Mouse (Mus musculus) heart, embryonic 16.5 days (tissue): ENCODE measurements around the gene Pck1. TPM values are rescaled to one million over a fixed set of nuclear protein-coding genes. Genes with fewer than 3 reads are reported as not detected.

Source experiments
- ATAC-seq: fragments of 200-750 bp; cut with Nextera tagmentation; replicated peaks from 2 replicates; pipeline ENCODE4 v1.8.0; 2017; ENCODE audit warnings: moderate number of reproducible peaks; ENCODE audit not compliant: insufficient read depth, low FRiP score; ENCODE audit errors: extremely low read depth
- H3K27ac ChIP-seq: fragments of 300-500 bp; sonication (generic); 2 replicates; pipeline ENCODE4 v1.5.1; 2014; ENCODE audit warnings: mild to moderate bottlenecking, low read length, control low read depth, moderate library complexity
- H3K27me3 ChIP-seq: fragments of 300-500 bp; sonication (generic); 2 replicates; pipeline ENCODE4 v1.6.1; 2014; ENCODE audit warnings: low read length, mixed read lengths; ENCODE audit not compliant: control insufficient read depth, insufficient read depth
- H3K36me3 ChIP-seq: fragments of 300-500 bp; sonication (generic); 2 replicates; pipeline ENCODE4 v1.6.1; 2014; ENCODE audit not compliant: control insufficient read depth, insufficient read depth
- H3K4me1 ChIP-seq: fragments of 300-500 bp; sonication (generic); 2 replicates; pipeline ENCODE4 v1.6.1; 2014; ENCODE audit warnings: low read length, mixed read lengths; ENCODE audit not compliant: control insufficient read depth, insufficient read depth
- H3K4me2 ChIP-seq: fragments of 300-500 bp; sonication (generic); 2 replicates; pipeline ENCODE4 v1.6.1; 2014; ENCODE audit warnings: low read depth, mild to moderate bottlenecking, control low read depth, low read length
- H3K4me3 ChIP-seq: fragments of 300-500 bp; sonication (generic); 2 replicates; pipeline ENCODE4 v1.5.1; 2014; ENCODE audit warnings: mild to moderate bottlenecking, control low read depth, low read length
- H3K9ac ChIP-seq: fragments of 300-500 bp; sonication (generic); 2 replicates; pipeline ENCODE4 v1.6.1; 2014; ENCODE audit warnings: low read length, control low read depth
- H3K9me3 ChIP-seq: fragments of 300-500 bp; sonication (generic); replicated peaks from 2 replicates; pipeline ENCODE4 v1.6.1; 2016; ENCODE audit warnings: low read length; ENCODE audit not compliant: control insufficient read depth
- WGBS: fragments of 180-500 bp; shearing (Covaris S2); extraction: QIAGEN DNeasy Blood & Tissue Kit; methylation state at CpG from one replicate; pipeline ENCODE4 v1.1.7; 2014; 5-methylcytosine and 5-hydroxymethylcytosine counted together
- polyA plus RNA-seq: library from polyadenylated mRNA; unstranded; fragments of >200 nt; fragmentation: Nextera tagmentation; extraction: Ambion mirVana; gene quantifications from 2 replicates; pipeline ENCODE4 v1.2.1, GENCODE M21; 2015

The Pck1 gene
- polyA plus RNA-seq, 1 experiment from 2014 or later: 0.13 TPM

DNA sequence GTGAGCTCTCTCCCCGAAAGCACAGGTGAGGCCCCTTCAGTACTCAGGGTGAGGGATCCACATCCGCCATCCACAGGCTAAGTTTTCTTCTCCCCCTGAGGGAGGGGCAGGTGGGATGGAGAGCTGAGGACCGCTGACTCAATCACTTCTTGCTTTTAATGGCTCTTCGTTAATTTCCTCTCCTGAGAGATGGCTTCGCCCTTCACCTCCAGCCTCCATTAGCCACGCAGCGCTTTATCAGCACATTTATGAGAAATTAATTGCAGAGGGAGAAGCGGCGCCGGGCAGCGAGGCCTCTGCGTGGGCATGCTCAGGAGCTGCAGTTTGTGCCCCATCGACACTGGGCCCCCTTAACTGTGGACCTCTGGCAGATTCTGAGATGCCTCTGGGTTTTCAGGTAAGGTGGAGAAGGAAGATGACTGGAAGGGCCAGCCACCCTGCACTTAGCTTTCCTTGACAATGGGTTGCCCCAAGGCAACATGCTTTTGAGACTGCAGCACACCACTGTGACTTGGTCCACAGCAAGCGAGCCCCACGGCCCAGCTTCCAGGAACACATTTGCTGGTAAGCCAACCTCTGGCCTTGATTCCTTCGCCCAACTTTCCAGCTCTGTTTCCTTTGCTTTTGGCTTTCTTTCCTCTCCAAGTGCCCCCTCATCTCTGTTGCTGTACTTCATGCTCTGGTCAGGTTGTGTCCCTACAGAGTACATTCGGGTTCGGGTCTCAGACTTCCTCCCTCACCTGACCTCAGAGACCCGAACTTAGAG is 50.3 kb downstream of the Pck1 start:
- Histone ChIP-seq H3K4me2 (no peak overlapping the region), H3K27me3 (no peaks in the 10 kb centered on the region), H3K36me3 (no peaks in the 10 kb centered on the region), H3K9me3 (peaks cover 5% of the 10 kb centered on the region), H3K27ac (no peak overlapping the region), H3K4me3 (no peak overlapping the region), H3K9ac (no peak overlapping the region), H3K4me1 (no peaks in the 10 kb centered on the region)
- ATAC-seq: no peak
- 82% methylated on average over 19 of the region's 19 CpGs for WGBS

DNA sequence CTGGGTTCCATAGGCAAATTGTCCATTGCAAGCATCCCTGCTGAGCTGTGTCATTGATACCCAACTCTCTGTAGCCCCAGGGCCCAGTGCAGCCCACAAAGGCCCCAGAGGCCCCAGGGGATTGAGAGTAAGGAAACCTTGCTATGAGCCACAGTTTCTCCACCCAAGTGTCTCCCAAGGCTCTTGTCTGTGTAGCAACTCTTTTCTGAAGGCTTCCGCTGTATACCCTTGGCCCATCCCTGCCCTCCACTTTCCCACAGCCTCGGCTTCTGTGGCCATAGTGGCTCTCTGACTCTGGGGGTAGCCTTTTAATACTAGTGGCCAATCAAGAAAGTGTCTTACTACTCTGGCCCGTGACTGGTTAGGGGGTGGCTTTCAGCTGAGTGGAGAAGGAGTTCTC is 50.9 kb downstream of the Pck1 start:
- ATAC-seq: no peak
- Histone ChIP-seq H3K27ac (no peak overlapping the region), H3K4me1 (no peaks in the 10 kb centered on the region), H3K4me3 (no peak overlapping the region), H3K27me3 (no peaks in the 10 kb centered on the region), H3K9ac (no peak overlapping the region), H3K36me3 (no peaks in the 10 kb centered on the region), H3K4me2 (no peak overlapping the region), H3K9me3 (peaks cover 5% of the 10 kb centered on the region)
- 85% methylated on average over 3 of the region's 3 CpGs for WGBS

DNA sequence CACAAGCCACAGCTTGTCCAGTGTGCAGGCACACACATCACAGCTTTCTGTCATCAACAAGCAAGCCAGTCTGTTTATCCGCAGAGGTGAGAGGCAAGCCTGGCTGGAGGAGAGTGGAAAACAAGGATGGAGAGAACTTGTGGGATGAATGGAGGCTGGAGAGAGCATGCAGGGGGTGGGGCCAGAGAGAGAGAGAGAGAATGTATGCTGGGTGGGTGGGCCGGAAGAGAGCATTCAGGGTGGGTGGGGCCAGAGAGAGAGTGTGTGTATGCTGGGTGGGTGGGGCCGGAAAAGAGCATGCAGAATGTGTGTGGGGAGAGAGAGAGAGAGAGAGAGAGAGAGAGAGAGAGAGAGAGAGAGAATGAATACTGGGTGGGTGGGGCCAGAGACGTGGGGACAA is 51.8 kb downstream of the Pck1 start:
- 63% methylated on average over 4 of the region's 4 CpGs for WGBS
- Histone ChIP-seq H3K27ac (no peak overlapping the region), H3K9ac (no peak overlapping the region), H3K4me2 (no peak overlapping the region), H3K4me1 (no peaks in the 10 kb centered on the region), H3K4me3 (no peak overlapping the region), H3K9me3 (peaks cover 5% of the 10 kb centered on the region), H3K27me3 (no peaks in the 10 kb centered on the region), H3K36me3 (no peaks in the 10 kb centered on the region)
- ATAC-seq: no peak

DNA sequence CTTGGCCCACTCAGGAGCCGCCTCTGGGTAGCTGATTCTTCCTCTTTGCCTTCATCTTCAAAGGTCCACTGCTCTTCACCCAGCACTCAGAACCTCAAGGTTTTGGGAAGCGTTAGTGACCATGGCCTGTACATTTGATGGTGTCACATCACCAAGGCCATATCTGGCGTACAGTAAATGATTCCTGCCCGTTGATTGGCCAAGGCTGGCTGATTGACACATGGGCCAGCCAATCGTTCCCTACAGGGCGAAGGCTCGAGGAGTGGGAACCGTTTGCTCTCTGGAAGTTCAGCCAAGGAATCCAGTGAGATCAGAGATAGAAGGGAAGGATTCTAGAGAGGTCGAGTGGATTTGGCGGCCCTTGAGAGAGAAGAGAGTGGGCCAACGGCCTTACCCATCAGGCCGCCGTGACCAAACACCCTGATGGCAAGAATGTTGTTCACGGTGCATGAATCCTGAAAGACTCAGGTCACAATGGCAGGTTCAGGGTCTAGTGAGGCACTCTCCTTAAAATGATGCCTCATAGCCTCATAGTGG is 52.8 kb downstream of the Pck1 start:
- WGBS: 88% methylated on average over 14 of the region's 14 CpGs
- ATAC-seq: no peak
- no peaks in the 10 kb centered on the region for H3K36me3 ChIP-seq
- no peaks in the 10 kb centered on the region for H3K4me1 ChIP-seq
- H3K27me3 ChIP-seq: no peaks in the 10 kb centered on the region
- no peak overlapping the region for H3K27ac ChIP-seq
- H3K9ac ChIP-seq: no peak overlapping the region
- no peak overlapping the region for H3K4me2 ChIP-seq
- peaks cover 5% of the 10 kb centered on the region for H3K9me3 ChIP-seq
- H3K4me3 ChIP-seq: no peak overlapping the region

DNA sequence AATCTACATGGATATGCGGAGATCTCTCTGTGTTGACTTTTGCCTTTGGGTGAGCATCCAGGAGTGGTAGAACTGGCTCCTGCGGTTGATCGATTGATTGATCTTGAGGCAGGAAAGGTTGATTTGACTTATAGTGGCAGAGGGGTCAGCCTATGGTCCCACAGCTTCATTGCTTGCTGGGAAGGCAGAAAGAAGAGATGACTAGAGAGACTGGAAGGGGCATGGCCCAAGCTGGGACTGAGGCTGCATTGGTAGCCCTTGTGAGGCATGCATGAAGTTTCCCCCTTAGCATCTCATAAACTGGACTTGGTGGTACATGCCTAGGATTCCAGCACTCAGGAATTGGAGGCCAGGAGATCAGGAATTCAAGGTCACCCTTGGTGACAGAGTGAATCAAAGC is 54.2 kb downstream of the Pck1 start:
- Histone ChIP-seq H3K27ac (no peak overlapping the region), H3K4me2 (no peak overlapping the region), H3K9ac (no peak overlapping the region), H3K4me1 (no peaks in the 10 kb centered on the region), H3K27me3 (no peaks in the 10 kb centered on the region), H3K9me3 (peaks cover 5% of the 10 kb centered on the region), H3K4me3 (no peak overlapping the region), H3K36me3 (no peaks in the 10 kb centered on the region)
- no peak for ATAC-seq
- WGBS: 90% methylated on average over 3 of the region's 3 CpGs

Other genes with a start within 250 kb of the Pck1 start
- 32.8 and 33.3 TPM in 2 replicates for gene Bmp7, start 212.7 kb upstream of the Pck1 start, polyA plus RNA-seq
- gene Spo11, start 175.3 kb upstream of the Pck1 start, polyA plus RNA-seq: 0.69 and 1.6 TPM in 2 replicates
- gene Rae1, start 152.9 kb upstream of the Pck1 start, polyA plus RNA-seq: 95.8 and 103 TPM in 2 replicates
- gene Rbm38, start 132.6 kb upstream of the Pck1 start, polyA plus RNA-seq: 130 and 146 TPM in 2 replicates
- gene Ctcfl, start 33.5 kb upstream of the Pck1 start, polyA plus RNA-seq: 0.64 and 0.83 TPM in 2 replicates
- 1.7 and 3.1 TPM in 2 replicates for gene Zbp1, start 65.9 kb downstream of the Pck1 start, polyA plus RNA-seq
- 4.1 and 4.3 TPM in 2 replicates for gene Pmepa1, start 123.5 kb downstream of the Pck1 start, polyA plus RNA-seq